Mouse (Mus musculus): ENCODE results near the gene Strip1. TPM values are rescaled to one million over a fixed set of nuclear protein-coding genes. Genes with fewer than 3 reads are reported as not detected.
"Not testable (repeated sequence)": the region's sequence is repeated elsewhere in the genome, so short reads cannot be mapped to it uniquely, and the experiment has no call there.

Strip1 gene
- polyA plus RNA-seq (2012; rRNA removed) = 74.4 and 79.2 TPM in 2 replicates

DNA sequence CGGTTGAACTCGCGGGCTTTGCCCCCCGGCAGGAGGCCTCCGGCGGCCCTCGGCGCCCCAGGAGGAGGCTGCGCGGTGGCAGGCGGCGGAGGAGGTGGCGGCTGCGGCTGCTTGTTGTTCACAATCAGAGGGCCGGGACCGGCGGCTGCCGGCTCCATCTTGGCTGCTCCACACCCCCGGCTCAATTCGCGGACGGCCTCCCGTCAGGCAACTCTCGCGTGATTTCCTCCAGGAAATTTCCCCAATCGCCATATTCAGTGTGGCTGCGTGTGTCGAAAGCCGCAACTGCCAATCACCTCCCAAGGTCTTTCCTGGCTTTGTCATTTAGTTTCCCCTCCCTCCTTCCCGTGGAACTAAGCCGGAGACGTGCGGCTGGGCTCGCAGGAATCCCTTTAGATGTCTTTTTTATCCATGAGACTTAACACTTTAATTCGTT lies at the start of gene Strip1:
Gene Strip1, minus strand, starts transcription at position 172 of the 436 bp plus-strand sequence.
- DNase-seq (ENCODE audit: extremely low spot score in 1 of 2, low spot score in 1 of 2) = peak; percentile 93 to 96

DNA sequence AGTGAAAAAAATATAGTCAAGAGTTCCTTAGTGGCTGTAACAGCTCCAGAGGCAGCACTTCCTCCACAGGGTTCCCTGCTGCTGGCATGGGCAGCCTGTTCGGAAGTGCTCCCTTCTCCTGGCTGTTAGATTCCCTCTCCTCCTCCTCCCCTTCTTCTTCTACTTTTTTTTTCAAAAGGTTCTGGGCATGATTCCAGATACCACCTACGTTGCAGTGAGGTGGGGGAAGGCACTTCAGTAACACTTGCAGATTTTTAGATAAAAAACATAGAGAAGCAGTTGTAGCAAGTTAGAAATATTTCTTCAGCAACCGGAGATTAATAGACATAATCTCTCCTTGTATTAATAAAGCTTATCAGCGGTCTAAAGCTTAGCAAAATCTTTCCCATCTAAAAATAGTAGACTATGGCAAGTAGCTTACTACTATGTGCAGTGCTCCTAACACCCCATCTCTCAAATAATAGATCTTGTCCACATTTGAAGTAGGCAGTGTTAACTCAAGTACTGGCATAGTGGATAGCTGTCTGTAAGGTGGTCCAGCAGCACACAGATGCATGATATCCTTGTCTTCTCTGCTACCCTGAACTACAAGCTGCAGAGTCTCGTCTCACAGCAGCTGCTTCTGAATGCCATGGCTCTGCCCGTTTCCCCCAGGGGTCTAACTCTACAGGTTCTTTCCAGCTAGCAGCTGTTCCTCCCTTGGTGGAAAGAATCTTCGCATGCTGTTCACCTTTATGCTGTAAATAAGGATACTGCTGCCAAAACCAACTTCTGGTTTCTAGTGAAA lies 49.5 kb upstream of the Strip1 start:
- peak; percentile 72 to 93 for DNase-seq (ENCODE audit: extremely low spot score in 1 of 2, low spot score in 1 of 2)

DNA sequence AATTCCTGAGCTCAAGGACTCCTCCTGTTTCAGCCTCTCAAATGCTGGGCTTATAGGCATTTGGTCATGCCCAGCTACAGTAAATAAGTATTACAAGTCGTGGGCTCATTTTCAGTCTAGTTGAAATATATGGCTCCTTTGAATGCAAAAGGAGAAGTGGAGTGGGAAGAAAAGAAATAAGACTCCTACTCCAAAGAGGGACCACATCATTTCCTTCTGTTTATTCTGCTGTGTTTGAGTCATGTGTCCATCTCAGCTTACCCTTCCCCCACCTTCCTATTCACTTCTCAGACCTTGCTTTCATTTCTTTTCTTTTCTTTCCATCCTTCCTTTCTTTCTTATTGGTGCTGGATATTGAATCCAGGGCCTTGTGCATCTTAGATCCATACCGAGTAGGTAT lies 40.0 kb upstream of the Strip1 start:
- DNase-seq (ENCODE audit: extremely low spot score in 1 of 2, low spot score in 1 of 2) = no peak

DNA sequence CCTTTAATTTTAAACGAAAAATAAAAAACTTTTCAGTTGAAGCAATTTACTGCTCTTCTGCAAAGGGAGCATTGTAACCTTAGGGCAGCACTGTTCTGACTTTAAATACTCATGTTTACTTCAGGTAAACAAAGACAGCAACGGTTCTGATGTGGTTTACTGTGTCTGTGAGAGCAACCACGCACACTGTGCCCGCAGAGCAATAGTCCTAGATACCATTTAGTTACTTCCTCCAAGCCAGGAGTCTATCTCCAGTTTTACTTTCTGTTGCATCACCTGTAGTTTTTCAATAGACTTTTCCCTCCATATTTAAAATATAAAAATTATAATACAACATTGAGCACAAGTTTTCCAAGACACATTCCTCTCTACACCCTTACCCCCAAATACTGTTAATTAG lies 39.0 kb upstream of the Strip1 start:
- DNase-seq (ENCODE audit: extremely low spot score in 1 of 2, low spot score in 1 of 2) = no peak

DNA sequence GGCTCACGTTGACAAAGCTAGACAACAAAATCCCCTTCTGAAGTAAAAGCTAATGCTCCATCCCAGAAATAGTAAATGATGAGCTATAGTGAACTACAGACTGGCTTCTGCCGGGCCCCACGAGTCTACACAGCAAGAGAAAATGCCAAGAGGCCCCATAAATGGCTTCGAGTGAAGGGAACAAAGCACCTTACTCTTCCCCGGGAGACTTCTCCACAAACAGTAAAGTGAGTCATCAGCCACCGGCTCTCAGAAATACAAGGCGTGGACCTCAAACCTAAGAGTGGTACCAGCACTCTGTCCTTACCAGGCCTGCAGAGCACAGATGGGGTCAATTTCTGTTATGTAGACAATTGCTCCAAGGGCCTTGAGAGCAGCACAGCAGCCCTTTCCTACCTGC lies 37.3 kb upstream of the Strip1 start:
- no peak for DNase-seq (ENCODE audit: extremely low spot score in 1 of 2, low spot score in 1 of 2)

DNA sequence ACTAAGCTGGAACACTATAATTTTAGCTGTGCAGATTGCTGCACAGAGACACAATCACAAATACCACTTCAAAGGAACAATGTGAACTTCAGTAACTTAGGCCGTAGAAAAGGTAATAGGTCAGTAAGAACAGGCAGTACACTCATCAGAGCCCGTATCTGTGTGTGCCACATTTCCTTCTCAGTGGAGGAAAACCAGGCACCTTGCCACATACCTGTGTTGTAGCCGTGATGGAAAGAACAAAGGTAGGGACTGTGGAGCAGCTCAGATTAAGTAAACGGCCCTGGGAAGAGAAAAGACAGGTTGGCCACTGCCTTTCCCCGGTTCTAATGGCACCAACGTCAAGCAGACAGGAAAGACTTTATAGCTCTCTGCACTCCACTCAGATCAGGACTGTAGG lies 35.9 kb upstream of the Strip1 start:
- DNase-seq (ENCODE audit: extremely low spot score in 1 of 2, low spot score in 1 of 2) = no peak

DNA sequence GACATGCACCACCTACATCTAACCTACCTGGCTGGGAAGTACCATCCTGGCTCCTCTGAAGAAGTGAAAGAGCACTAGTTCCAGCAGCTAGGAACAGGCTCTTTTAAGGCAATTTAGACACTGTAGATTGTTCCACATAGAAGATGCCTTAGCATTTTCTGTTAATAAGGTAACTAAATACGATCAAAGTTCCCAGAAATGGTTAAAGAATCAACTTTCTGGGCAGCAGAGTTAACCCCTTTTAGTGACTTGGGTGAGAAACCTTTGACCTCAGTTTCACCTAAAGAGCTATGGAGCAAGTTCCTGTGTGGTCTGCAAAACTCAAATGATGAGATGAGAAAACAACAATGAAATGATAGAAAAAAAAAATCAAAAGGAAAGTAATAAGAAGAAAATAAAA lies 33.1 kb upstream of the Strip1 start:
- DNase-seq (ENCODE audit: extremely low spot score in 1 of 2, low spot score in 1 of 2) = no peak

DNA sequence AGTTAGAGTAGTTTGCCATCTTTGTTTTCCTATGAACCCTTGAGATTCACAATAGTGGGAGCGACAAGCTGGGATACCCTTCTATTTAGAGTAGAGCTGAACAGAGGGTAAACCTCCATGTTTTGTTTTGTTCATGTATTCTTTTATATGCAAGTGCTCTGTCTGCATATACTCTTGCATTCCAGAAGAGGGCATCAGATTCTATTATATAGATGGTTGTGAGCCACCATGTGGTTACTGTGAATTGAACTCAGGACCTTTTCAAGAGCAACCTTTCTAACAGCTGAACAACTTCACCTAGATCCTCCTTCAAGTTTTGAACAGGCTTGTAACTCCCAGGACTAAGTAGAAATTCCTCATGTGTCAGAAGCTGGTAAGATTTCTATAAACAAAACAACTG lies 27.5 kb upstream of the Strip1 start:
- DNase-seq (ENCODE audit: extremely low spot score in 1 of 2, low spot score in 1 of 2) = no peak

DNA sequence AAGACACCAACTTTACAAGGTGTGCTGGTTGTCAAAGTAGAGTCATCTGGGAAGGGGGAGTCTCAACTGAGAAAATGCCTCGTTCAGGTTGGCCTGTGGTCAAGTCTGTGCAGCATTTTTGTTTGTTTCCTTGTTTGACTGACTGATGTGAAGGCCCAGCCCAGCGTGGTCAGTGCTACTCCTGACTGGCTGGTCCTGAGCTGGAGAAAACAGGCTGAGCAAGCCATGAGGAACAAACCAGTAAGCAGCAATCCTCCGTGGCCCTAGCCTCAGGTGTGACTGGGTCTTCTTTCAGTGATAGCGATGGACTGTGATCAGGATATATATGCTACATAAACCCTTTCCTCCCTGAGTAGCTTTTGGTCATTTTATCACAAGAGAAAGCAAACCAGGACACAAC lies 25.4 kb upstream of the Strip1 start:
- DNase-seq (ENCODE audit: extremely low spot score in 1 of 2, low spot score in 1 of 2) = no peak

DNA sequence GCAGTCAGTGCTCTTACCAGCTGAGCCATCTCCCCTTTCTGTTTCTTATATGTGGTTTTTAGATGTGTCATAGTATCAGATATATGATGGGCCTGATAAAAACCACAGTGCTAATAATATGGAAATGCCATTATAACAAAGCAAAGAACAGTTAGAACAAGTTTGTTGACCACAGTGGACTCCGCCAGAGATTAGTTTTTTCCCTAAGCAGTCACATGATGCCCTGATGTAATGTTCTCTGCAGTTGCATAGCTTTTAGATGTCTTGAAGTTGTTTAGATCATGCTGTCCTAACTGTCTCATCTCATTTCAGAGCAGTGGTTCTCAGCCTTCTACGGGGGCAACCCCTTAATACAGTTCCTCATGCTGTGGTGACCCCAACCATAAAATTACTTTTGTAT lies 24.7 kb upstream of the Strip1 start:
- DNase-seq (ENCODE audit: extremely low spot score in 1 of 2, low spot score in 1 of 2) = no peak

DNA sequence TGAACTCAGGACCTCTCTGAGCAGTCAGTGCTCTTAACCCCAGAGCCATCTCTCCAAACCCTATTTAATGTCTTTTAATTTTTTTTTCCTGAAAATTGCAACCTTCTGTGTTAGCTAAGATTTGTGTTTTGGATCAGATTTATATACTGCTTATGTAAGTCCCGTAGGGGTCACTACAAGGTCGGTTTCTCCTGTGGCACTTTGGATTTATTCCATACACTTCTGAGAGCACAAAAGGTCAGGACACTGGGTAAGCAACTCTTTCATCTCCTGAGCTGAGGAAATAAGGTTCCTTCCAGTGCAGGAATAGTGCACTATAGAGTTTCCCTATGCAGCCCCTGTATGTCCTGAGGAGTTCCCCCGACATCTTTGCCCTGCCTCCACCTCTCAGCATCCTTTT lies 24.0 kb upstream of the Strip1 start:
- no peak for DNase-seq (ENCODE audit: extremely low spot score in 1 of 2, low spot score in 1 of 2)

DNA sequence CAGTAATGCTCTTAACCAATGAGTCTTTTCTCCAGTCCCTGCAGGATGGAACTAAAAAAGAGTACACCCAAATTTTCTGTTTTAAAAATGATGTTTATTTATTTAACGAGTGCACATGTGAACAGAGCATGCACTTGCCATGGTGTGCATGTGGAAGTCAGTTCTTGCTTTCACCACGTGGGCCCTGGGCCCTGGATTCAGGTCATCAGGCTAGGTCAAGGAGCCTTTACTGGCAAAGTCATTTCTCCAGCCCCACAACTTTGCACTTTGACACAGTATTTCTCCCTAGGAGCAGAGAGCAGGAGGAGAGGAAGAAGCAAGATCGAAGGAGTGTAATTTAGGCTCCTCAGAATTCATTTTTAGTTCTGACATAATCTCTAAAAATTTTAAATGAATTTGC lies 23.4 kb upstream of the Strip1 start:
- no peak for DNase-seq (ENCODE audit: extremely low spot score in 1 of 2, low spot score in 1 of 2)

DNA sequence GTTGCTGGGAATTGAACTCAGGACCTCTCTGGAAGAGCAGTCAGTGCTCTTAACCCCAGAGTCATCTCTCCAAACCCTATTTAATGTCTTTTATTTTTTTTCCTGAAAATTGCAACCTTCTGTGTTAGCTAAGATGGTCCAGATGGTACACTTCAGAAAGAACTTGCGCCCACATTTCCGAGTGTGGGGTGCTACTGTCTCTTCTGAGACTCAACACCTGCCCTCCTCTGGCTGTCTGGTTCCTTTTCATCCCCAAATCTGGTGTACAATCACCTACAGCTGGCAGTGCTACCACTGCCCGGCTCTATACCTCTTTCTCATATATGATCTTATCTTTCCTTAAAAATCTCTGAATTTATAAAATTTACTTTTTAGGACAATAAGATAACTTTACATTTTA lies 21.5 kb upstream of the Strip1 start:
- no peak for DNase-seq (ENCODE audit: extremely low spot score in 1 of 2, low spot score in 1 of 2)

DNA sequence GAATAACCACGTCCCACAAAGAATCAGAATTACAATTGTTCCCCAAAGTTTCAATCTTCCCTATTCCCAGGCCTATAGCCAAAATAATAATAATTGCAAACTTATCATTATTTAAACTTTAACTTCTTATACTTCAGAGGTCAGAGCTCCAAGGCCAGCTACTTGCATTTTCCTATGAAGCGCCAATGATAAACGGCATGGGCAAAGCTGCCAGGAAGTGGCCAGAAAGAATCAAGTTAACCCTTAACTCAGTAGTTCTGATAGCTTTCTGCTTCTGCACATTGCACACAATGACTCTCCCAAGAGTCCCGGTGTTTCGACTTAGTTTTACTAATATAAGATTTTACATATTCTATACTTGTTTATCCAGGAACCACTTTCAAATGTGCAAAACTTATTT lies 18.8 kb upstream of the Strip1 start:
- DNase-seq (ENCODE audit: extremely low spot score in 1 of 2, low spot score in 1 of 2) = not testable (repeated sequence)

DNA sequence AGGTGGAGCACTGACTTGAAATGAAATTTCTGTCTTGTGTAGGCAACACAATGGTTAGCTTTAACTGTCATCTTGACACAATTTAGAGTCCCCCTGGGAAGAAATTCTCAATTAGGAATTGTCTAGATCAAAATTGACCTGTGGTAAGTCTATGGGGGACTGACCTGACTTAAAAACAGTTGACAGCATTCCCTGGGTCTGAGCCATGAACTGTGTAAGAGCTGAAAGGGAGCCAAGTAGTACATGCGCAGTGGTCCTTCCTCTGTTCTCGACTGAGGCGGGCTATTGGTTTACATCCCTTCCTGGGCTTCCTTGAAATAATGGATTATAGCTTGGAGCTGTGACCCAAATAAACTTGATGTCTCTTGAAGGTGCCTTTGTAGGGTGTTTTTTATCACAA lies 15.5 kb upstream of the Strip1 start:
- DNase-seq (ENCODE audit: extremely low spot score in 1 of 2, low spot score in 1 of 2) = no peak

DNA sequence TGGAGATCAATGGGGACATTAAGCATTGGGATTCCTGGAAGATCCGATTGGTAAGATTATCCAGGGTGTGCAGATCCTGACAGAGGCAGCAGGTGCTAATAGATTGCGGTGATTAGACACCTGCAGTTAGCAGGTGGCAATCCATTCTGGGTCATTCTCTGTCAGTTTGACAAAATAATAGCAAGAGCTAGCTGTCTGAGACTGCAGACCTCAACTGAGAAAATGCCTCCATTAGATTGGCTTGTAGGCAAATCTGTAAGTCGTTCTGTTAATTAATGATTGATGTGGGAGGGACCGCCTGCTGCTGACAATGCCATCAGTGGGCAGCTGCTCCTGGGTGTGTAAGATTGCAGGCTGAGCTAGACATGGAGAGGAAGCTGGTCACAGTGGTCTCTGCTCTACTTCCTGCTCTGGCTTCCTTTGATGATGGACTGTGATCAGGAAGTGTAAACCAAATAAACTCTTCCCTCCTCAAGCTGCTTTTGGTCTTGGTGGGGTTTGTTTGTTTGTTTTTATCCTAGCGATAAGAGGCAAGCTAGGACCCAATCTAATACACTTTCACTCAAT lies 6.2 kb upstream of the Strip1 start:
- no peak for DNase-seq (ENCODE audit: extremely low spot score in 1 of 2, low spot score in 1 of 2)

DNA sequence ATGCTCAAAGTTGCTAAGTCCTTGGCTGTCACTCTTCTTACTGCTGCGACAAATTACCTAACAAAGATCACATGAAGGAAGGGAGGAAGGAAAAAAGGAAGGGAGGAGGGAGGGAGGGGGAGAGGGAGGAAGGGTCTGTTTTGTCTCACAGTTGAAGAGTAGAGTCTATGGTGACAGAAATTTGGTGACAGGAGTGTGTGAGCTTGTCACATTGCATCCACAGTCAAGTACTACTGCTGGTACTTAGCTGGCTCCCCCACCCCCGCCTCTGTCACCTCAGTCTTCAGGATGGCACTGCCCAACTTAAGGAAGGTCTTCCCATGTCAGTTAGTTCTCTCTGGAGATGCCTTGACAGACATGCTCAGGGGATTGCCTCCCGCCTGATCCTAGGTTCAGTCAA lies 4.7 kb upstream of the Strip1 start:
- DNase-seq (ENCODE audit: extremely low spot score in 1 of 2, low spot score in 1 of 2) = no peak

DNA sequence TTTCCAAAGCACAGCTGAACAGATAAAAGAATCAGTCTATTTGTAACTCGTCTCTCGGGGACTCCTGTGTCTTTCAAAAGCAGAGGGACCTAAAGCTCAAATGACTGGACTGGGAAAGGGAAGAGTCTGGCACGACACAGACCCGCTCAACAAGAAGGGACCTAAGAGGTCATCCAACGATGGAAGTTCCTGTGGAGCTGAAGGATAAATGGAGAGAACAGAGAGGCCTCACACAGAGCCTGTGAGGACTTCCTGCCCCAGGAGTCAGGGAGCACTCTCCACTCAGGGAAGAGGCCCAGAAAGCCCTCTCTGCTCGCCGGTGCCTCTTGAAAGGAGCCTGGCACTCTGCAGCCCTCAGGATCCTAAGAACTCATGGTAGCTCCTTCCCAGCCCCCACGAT lies 4.3 kb upstream of the Strip1 start:
- no peak for DNase-seq (ENCODE audit: extremely low spot score in 1 of 2, low spot score in 1 of 2)

DNA sequence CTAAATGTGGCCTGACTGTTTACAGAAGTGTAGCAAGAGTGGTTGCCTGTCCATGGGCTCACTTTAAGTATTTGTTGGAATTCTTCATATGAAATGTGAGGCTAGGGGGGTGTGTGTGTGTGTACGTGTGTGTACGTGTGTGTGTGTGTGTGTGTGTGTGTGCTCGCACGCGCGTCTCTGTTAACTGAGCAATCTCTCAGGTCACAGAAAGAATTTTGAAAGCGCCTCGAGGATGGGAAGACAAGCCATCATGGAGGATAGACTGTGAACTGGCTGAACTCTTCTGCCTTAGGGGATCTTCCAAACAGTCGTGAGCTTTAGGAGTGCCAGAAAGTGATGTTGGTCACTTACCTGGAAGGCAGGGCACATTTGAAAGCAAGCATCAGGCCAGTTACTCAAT lies 2.4 kb upstream of the Strip1 start:
- no peak for DNase-seq (ENCODE audit: extremely low spot score in 1 of 2, low spot score in 1 of 2)

DNA sequence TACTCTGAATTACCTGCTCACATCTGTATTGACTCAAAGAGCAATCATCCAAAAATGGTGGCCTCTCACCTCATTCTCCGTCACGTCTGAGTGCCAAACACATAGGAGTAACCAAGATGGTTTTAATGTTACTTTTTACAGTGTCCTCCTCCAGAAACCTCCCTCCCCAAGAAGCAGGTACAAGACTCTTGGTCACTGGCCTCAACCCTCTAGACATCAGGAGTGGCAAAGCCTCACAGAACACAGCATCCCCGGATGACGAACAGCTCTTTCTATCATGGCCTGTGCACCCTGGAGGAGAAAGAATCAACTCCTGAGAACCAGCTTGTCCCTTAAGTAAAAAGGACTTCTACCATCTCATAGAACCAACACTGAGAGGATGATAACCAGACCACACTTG lies 1.3 kb upstream of the Strip1 start:
- no peak for DNase-seq (ENCODE audit: extremely low spot score in 1 of 2, low spot score in 1 of 2)

DNA sequence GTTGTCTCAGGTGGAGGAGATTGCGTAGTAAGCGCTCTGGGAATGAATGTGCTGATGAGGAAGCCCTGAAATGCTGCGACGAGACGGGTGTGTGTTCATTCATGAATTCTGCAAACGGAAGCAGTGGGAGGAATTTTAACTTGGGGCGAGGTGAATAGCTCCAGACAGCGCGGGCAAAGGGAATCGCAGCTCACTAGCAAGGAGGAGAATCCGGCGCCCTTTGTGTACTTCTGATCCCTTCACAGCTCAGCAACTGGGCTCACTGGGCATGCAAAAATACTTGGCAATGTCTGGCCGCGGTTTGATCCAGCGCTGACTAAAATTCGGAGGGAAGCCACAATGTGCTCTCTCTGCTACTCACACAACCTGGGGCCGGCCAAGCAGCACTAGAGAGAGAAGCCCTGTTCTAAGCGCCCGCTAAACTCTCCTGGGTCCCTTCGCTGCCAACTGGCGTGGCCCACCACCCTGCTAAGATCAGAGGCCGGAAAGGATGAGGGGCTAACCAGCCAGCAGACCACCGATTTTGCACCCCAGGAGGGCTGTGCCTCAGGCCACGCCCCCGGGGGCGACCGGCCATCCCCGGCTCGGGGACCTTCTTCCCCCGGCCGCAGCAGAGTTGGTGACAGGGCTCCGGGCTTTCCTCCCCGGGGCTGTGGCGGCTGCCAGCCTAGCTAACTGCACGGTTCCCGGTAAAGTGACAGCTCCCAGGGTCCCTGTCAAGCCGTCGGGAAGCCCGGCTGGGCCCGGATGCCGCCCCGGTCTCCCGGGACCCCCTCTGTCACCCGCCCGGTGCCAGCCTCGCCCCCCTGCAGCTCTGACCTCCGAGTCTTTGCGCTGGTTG lies 592 bp downstream of the Strip1 start, which contains the start of gene Gm10961:
Gene Gm10961, plus strand, starts transcription at position 641 of the 841 bp plus-strand sequence.
- DNase-seq (ENCODE audit: extremely low spot score in 1 of 2, low spot score in 1 of 2) = peak in 1 of 2 experiments; percentile 78

All from frontal cortex, adult 2 months (tissue).